Mouse (Mus musculus) limb, embryonic 12.5 days (tissue): Measurements from ENCODE around the gene Rps6ka5. TPM values are rescaled to one million over a fixed set of nuclear protein-coding genes. Genes with fewer than 3 reads are reported as not detected.

Experiments used
- ATAC-seq: fragments of 200-750 bp; cut with Nextera tagmentation; 2 replicates; pipeline ENCODE4 v1.8.0; 2017; ENCODE audit warnings: low read depth, moderate TSS enrichment; ENCODE audit not compliant: insufficient number of reproducible peaks, insufficient read depth, low FRiP score, low TSS enrichment
- H3K27ac ChIP-seq: fragments of 300-500 bp; sonication (generic); 2 replicates; pipeline ENCODE4 v1.5.1; 2016; ENCODE audit warnings: mild to moderate bottlenecking, moderate library complexity
- H3K27me3 ChIP-seq: fragments of 300-500 bp; sonication (generic); 2 replicates; pipeline ENCODE4 v1.6.1; 2016; ENCODE audit warnings: mild to moderate bottlenecking, moderate library complexity
- H3K36me3 ChIP-seq: fragments of 300-500 bp; sonication (generic); 2 replicates; pipeline ENCODE4 v1.6.1; 2016; ENCODE audit warnings: mild to moderate bottlenecking, moderate library complexity
- H3K4me1 ChIP-seq: fragments of 300-500 bp; sonication (generic); replicated peaks from 2 replicates; pipeline ENCODE4 v1.6.1; 2016
- H3K4me2 ChIP-seq: fragments of 300-500 bp; sonication (generic); 2 replicates; pipeline ENCODE4 v1.6.1; 2016; ENCODE audit warnings: mild to moderate bottlenecking, moderate library complexity
- H3K4me3 ChIP-seq: fragments of 300-500 bp; sonication (generic); replicated peaks from 2 replicates; pipeline ENCODE4 v1.5.1; 2016; ENCODE audit warnings: mild to moderate bottlenecking
- H3K9ac ChIP-seq: fragments of 300-500 bp; sonication (generic); replicated peaks from 2 replicates; pipeline ENCODE4 v1.6.1; 2016; ENCODE audit warnings: mild to moderate bottlenecking, moderate library complexity
- H3K9me3 ChIP-seq: fragments of 300-500 bp; sonication (generic); 2 replicates; pipeline ENCODE4 v1.6.1; 2016; ENCODE audit warnings: mild to moderate bottlenecking, moderate library complexity
- WGBS: fragments of 180-500 bp; shearing (Covaris S2); methylation state at CpG from one replicate; pipeline ENCODE4 v1.1.7; 2016; 5-methylcytosine and 5-hydroxymethylcytosine counted together
- polyA plus RNA-seq: library from polyadenylated mRNA; unstranded; fragments of >200 nt; fragmentation: Nextera tagmentation; extraction: Ambion mirVana; gene quantifications from 2 replicates; pipeline ENCODE4 v1.2.1, GENCODE M21; 2016

Gene Rps6ka5
- polyA plus RNA-seq, 1 experiment from 2014 or later: 6.6 TPM

- ATAC-seq: no peak
- Histone ChIP-seq H3K9me3 (no peaks in the 10 kb centered on the region), H3K9ac (no peak overlapping the region), H3K36me3 (peaks cover 7% of the 10 kb centered on the region; the same call in 1 of the 2 replicates), H3K27ac (no peak overlapping the region), H3K4me2 (no peak overlapping the region), H3K27me3 (no peaks in the 10 kb centered on the region), H3K4me3 (no peak overlapping the region), H3K4me1 (no peaks in the 10 kb centered on the region)
- WGBS: 92% methylated on average over 2 of the region's 2 CpGs
Measured at GRCm38 (mm10) chr12:100586601-100587000, 140.2 kb downstream of the Rps6ka5 start.

DNA sequence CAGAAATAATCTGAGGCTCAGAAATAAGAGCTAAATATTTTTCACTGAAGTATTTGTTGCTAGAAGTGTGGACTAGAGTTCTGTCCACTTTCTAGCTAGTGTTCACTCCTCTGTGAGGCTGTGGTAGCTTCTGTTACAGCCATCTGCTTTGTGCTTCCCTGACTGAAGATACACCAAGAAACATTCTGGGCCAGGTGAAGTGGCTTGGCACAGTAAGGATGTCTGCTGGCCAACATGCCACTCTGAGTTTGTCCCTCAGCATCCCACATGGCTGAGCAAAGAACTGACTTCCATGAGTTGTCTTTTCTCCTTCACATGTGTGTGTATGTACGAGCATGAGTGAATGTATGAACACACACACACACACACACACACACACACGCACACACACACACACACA, 147.6 kb downstream of the Rps6ka5 start:
- ATAC-seq: no peak
- H3K4me2 ChIP-seq: no peak overlapping the region
- WGBS: 85% methylated on average over 2 of the region's 2 CpGs
- no peaks in the 10 kb centered on the region for H3K9me3 ChIP-seq
- H3K27ac ChIP-seq: no peak overlapping the region
- H3K4me1 ChIP-seq: no peaks in the 10 kb centered on the region
- H3K27me3 ChIP-seq: no peaks in the 10 kb centered on the region
- H3K4me3 ChIP-seq: no peak overlapping the region
- no peak overlapping the region for H3K9ac ChIP-seq
- H3K36me3 ChIP-seq: peaks cover 15% of the 10 kb centered on the region; the same call in 1 of the 2 replicates

GRCm38 (mm10) chr12:100578291-100578690, 148.5 kb downstream of the Rps6ka5 start:
- 59% methylated on average over 2 of the region's 2 CpGs for WGBS

GRCm38 (mm10) chr12:100575739-100576138, 151.0 kb downstream of the Rps6ka5 start:
- H3K4me3 ChIP-seq: no peak overlapping the region
- no peaks in the 10 kb centered on the region for H3K9me3 ChIP-seq
- H3K36me3 ChIP-seq: peaks cover 18% of the 10 kb centered on the region; the same call in 1 of the 2 replicates
- H3K27me3 ChIP-seq: no peaks in the 10 kb centered on the region
- no peak for ATAC-seq
- no peaks in the 10 kb centered on the region for H3K4me1 ChIP-seq
- no peak overlapping the region for H3K4me2 ChIP-seq
- 97% methylated on average over 3 of the region's 3 CpGs for WGBS
- H3K9ac ChIP-seq: no peak overlapping the region
- H3K27ac ChIP-seq: no peak overlapping the region

More at GRCm38 (mm10) chr12:100578291-100578690, 148.5 kb downstream of the Rps6ka5 start:
- no peak for ATAC-seq
- Histone ChIP-seq H3K4me3 (no peak overlapping the region), H3K4me2 (no peak overlapping the region), H3K9me3 (no peaks in the 10 kb centered on the region), H3K27me3 (no peaks in the 10 kb centered on the region), H3K36me3 (peaks cover 18% of the 10 kb centered on the region), H3K27ac (no peak overlapping the region), H3K4me1 (no peaks in the 10 kb centered on the region), H3K9ac (no peak overlapping the region)

DNA sequence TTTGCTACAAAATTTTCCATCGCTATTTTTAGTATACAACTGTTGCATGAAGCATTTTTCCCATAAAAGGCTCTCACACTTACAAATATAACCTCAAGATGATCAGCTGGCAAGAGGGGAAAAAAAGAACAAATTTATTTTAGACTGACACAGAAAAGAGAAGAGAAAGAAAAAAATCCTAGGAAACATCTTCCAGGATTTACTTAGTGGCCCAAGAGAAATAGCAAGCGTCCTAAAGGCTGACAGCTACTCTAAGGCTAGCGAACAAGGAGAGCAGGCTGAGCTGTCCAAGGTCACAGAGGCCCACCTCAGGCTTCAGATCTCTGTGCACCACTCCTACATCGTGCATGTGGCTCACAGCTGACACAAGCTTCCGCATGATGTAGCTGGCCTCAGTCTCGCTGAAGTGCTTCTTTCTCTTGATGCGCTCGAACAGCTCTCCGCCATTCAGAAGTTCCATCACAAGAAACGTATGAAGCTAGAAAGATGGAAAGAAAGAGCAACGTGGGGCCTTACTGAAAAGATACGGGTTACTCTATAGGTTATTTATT, 156.2 kb downstream of the Rps6ka5 start:
- no peaks in the 10 kb centered on the region for H3K27me3 ChIP-seq
- no peaks in the 10 kb centered on the region for H3K9me3 ChIP-seq
- H3K4me2 ChIP-seq: no peak overlapping the region
- H3K4me1 ChIP-seq: no peaks in the 10 kb centered on the region
- no peak overlapping the region for H3K4me3 ChIP-seq
- WGBS: 82% methylated on average over 12 of the region's 12 CpGs
- H3K27ac ChIP-seq: no peak overlapping the region
- no peak for ATAC-seq
- no peak overlapping the region for H3K9ac ChIP-seq
- H3K36me3 ChIP-seq: peaks cover 12% of the 10 kb centered on the region; the same call in 1 of the 2 replicates

- WGBS: 82% methylated on average over 7 of the region's 7 CpGs
Measured at GRCm38 (mm10) chr12:100568831-100569230, 158.0 kb downstream of the Rps6ka5 start.

GRCm38 (mm10) chr12:100568105-100568504, 158.7 kb downstream of the Rps6ka5 start:
- Histone ChIP-seq H3K4me2 (no peak overlapping the region), H3K9me3 (no peaks in the 10 kb centered on the region), H3K27me3 (no peaks in the 10 kb centered on the region), H3K36me3 (peaks cover 9% of the 10 kb centered on the region), H3K4me1 (no peaks in the 10 kb centered on the region), H3K27ac (no peak overlapping the region), H3K4me3 (no peak overlapping the region), H3K9ac (no peak overlapping the region)
- 83% methylated on average over 6 of the region's 6 CpGs for WGBS
- no peak for ATAC-seq

More at GRCm38 (mm10) chr12:100568831-100569230, 158.0 kb downstream of the Rps6ka5 start:
- no peak overlapping the region for H3K27ac ChIP-seq
- peaks cover 9% of the 10 kb centered on the region for H3K36me3 ChIP-seq
- H3K9ac ChIP-seq: no peak overlapping the region
- H3K4me2 ChIP-seq: no peak overlapping the region
- H3K27me3 ChIP-seq: no peaks in the 10 kb centered on the region
- no peaks in the 10 kb centered on the region for H3K4me1 ChIP-seq
- no peaks in the 10 kb centered on the region for H3K9me3 ChIP-seq
- ATAC-seq: no peak
- no peak overlapping the region for H3K4me3 ChIP-seq

- H3K4me1 ChIP-seq: no peaks in the 10 kb centered on the region
- no peak overlapping the region for H3K9ac ChIP-seq
- no peaks in the 10 kb centered on the region for H3K27me3 ChIP-seq
- H3K27ac ChIP-seq: no peak overlapping the region
- 85% methylated on average over 3 of the region's 3 CpGs for WGBS
- no peak for ATAC-seq
- no peak overlapping the region for H3K4me2 ChIP-seq
- H3K36me3 ChIP-seq: peaks cover 10% of the 10 kb centered on the region; the same call in 1 of the 2 replicates
- H3K9me3 ChIP-seq: no peaks in the 10 kb centered on the region
- H3K4me3 ChIP-seq: no peak overlapping the region
Measured at GRCm38 (mm10) chr12:100567627-100568026, 159.2 kb downstream of the Rps6ka5 start.

DNA sequence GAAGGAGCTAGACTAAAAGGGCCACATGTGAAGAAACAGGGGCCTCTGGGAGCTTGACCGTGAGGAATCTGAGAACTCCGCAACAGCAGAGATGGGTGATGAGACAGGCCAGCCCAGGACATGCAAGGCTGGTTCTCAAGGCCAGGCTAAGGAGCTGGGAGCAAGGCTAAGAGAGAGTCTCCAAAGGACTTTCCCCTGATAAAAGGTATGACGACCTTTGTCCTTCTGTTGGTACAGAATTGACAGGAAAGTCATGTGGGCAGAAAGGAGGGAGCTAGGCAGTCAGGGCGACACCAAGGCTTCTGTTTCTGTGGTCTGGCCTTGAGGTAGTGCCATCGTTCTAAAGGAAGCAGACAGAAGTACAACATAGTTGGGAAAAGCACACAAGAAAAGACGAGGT, 173.1 kb downstream of the Rps6ka5 start:
- no peak for ATAC-seq
- 88% methylated on average over 6 of the region's 6 CpGs for WGBS

DNA sequence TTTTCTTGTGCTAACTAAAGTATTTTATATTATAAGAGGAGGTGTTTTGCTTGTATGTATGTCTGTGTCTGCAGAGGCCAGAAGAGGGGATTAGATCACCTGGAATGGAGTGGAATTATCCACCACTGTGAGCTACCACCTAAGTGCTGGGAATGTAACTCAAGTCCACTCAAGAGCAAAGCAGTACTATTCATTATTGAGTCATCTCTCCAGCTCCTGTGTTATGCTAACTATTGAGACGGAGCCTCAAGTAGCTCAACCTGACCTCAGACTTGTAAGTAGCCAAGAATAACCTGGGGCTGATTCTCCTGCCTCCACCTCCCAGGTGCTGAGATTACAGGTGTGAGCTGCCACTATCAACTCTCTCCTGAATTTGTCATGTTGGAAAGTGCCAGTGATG, 174.8 kb downstream of the Rps6ka5 start:
- Histone ChIP-seq H3K27me3 (no peaks in the 10 kb centered on the region; the same call in 1 of the 2 replicates), H3K4me1 (peaks cover 9% of the 10 kb centered on the region; the same call in 1 of the 2 replicates), H3K36me3 (peaks cover 11% of the 10 kb centered on the region; the same call in 1 of the 2 replicates), H3K9me3 (no peaks in the 10 kb centered on the region), H3K4me3 (no peak overlapping the region), H3K4me2 (no peak overlapping the region), H3K27ac (no peak overlapping the region), H3K9ac (no peak overlapping the region)
- ATAC-seq: no peak
- 93% methylated on average over 1 of the region's 1 CpGs for WGBS

More for the DNA sequence above, 173.1 kb downstream of the Rps6ka5 start:
- H3K27ac ChIP-seq: no peak overlapping the region
- peaks cover 9% of the 10 kb centered on the region; the same call in 1 of the 2 replicates for H3K4me1 ChIP-seq
- H3K36me3 ChIP-seq: peaks cover 11% of the 10 kb centered on the region; the same call in 1 of the 2 replicates
- H3K4me2 ChIP-seq: no peak overlapping the region
- no peaks in the 10 kb centered on the region; the same call in 1 of the 2 replicates for H3K27me3 ChIP-seq
- H3K9me3 ChIP-seq: no peaks in the 10 kb centered on the region
- no peak overlapping the region for H3K4me3 ChIP-seq
- no peak overlapping the region for H3K9ac ChIP-seq

DNA sequence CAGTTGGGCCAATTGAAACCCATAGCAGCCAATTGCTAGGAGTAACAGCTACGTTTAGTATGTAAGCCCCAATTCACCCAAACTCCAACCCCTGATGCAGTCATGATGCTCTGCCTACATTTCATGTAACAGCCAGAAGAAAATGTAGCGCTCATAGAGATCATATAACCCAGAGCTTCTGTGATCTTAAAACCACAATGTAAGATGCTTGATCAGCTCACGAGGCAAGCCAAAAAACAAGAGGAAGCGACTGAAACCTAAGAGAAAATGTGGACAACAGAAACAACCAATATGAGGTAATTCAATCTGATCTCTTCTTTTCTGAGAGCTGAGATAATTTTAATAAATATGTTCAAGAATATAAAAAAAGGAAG, 182.6 kb downstream of the Rps6ka5 start:
- Histone ChIP-seq H3K27me3 (no peaks in the 10 kb centered on the region), H3K4me2 (no peak overlapping the region), H3K9me3 (no peaks in the 10 kb centered on the region), H3K27ac (no peak overlapping the region), H3K9ac (no peak overlapping the region), H3K4me1 (0 out of 2 replicates have a peak, but pooled peaks cover 3% of the 10 kb centered on the region), H3K4me3 (no peak overlapping the region), H3K36me3 (no peaks in the 10 kb centered on the region)
- 94% methylated on average over 4 of the region's 4 CpGs for WGBS
- ATAC-seq: no peak
